Mouse (Mus musculus) liver, postnatal 0 days (tissue): Measurements from ENCODE around the gene Syngr4. TPM values are rescaled to one million over a fixed set of nuclear protein-coding genes. Genes with fewer than 3 reads are reported as not detected.

Source experiments
- ATAC-seq: fragments of 200-750 bp; cut with Nextera tagmentation; 2 replicates; pipeline ENCODE4 v1.8.0; 2017; ENCODE audit warnings: mild to moderate bottlenecking, moderate library complexity
- DNase-seq: peaks from one replicate; pipeline ENCODE4 v3.0.0-alpha.2; 2016
- H3K27ac ChIP-seq: fragments of 300-500 bp; sonication (generic); 2 replicates; pipeline ENCODE4 v1.5.1; 2014; ENCODE audit warnings: antibody characterized with exemption, moderate library complexity, mild to moderate bottlenecking, low read depth
- H3K27me3 ChIP-seq: fragments of 300-500 bp; sonication (generic); 2 replicates; pipeline ENCODE4 v1.6.1; 2014; ENCODE audit warnings: low read length, control low read depth, mixed read lengths; ENCODE audit not compliant: insufficient read depth
- H3K36me3 ChIP-seq: fragments of 300-500 bp; sonication (generic); replicated peaks from 2 replicates; pipeline ENCODE4 v1.6.1; 2014; ENCODE audit warnings: mild to moderate bottlenecking, control low read depth, low read length, moderate library complexity, mixed read lengths; ENCODE audit not compliant: insufficient read depth
- H3K4me1 ChIP-seq: fragments of 300-500 bp; sonication (generic); 2 replicates; pipeline ENCODE4 v1.6.1; 2014; ENCODE audit warnings: antibody characterized with exemption, mild to moderate bottlenecking, control low read depth; ENCODE audit not compliant: insufficient read depth
- H3K4me2 ChIP-seq: fragments of 300-500 bp; sonication (generic); 2 replicates; pipeline ENCODE4 v1.6.1; 2014; ENCODE audit warnings: low read depth, mild to moderate bottlenecking, low read length, moderate library complexity, mixed read lengths
- H3K4me3 ChIP-seq: fragments of 300-500 bp; sonication (generic); 2 replicates; pipeline ENCODE4 v1.5.1; 2014; ENCODE audit warnings: low read depth, low read length
- H3K9ac ChIP-seq: fragments of 300-500 bp; sonication (generic); replicated peaks from 2 replicates; pipeline ENCODE4 v1.6.1; 2014; ENCODE audit warnings: mild to moderate bottlenecking, moderate library complexity
- H3K9me3 ChIP-seq: fragments of 300-500 bp; sonication (generic); 2 replicates; pipeline ENCODE4 v1.6.1; 2016; ENCODE audit warnings: mild to moderate bottlenecking, control low read depth, low read length, mixed read lengths
- CTCF ChIP-seq: sonication (generic); IDR thresholded peaks from 2 replicates; pipeline ENCODE4 v1.5.1; 2016; ENCODE audit warnings: antibody characterized with exemption, low read depth
- EP300 ChIP-seq: IDR thresholded peaks from 2 replicates; pipeline ENCODE4 v1.6.1; 2016; ENCODE audit warnings: antibody characterized with exemption, low read depth, mild to moderate bottlenecking
- WGBS: fragments of 180-500 bp; shearing (Covaris S2); extraction: QIAGEN DNeasy Blood & Tissue Kit; methylation state at CpG from one replicate; pipeline ENCODE4 v1.1.7; 2014; ENCODE audit not compliant: insufficient replicate concordance; 5-methylcytosine and 5-hydroxymethylcytosine counted together
- polyA plus RNA-seq: library from polyadenylated mRNA; unstranded; fragments of >200 nt; fragmentation: Nextera tagmentation; extraction: Ambion mirVana; gene quantifications from 2 replicates; pipeline ENCODE4 v1.2.1, GENCODE M21; 2015

The Syngr4 gene
- polyA plus RNA-seq, 1 experiment from 2014 or later = 0.70 TPM

DNA sequence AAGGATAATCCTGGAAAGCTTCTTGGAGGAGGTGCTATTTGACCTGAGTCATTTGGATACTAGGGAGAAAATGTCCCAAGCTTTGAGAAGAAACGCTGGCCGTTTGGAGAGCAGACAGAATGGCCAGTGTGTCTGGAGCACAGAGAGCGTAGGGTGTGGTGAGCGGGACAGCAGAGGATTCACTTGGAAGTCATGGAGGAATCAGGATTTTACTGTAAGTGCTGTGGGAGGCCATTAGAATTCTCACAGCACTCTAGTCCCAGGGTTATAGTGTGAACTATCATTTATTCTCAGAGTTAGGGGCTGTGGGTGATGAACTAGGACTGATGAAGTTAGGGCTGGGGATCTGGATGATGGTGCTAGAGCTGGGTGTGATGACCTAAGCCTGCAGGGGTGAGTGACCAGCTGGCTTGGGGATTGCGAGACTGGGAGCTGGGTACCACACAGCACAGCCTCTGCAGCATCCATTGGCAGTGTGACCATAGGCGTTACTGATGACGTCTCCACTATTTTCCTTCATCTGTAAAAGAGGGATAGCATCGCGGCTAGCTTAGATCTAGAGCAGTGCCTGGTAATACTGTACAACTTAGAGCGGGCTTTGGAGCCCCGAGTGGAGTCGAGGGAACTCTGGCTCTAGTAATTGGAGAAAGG, 25.6 kb upstream of the Syngr4 start:
- H3K4me3 ChIP-seq = no peak overlapping the region
- H3K36me3 ChIP-seq = peaks cover 13% of the 10 kb centered on the region
- ATAC-seq (no peak), DNase-seq (no peak)
- no peaks in the 10 kb centered on the region for H3K27me3 ChIP-seq
- H3K9me3 ChIP-seq = no peaks in the 10 kb centered on the region
- no peak for TF ChIP-seq EP300
- no peak for TF ChIP-seq CTCF
- peak overlapping the region; percentile 88 for H3K27ac ChIP-seq
- H3K4me2 ChIP-seq = peak overlapping the region; percentile 86
- H3K4me1 ChIP-seq = peaks cover 53% of the 10 kb centered on the region
- 59% methylated on average over 12 of the region's 12 CpGs for WGBS
- no peak overlapping the region for H3K9ac ChIP-seq

- DNase-seq (peak; percentile 66), ATAC-seq (no peak)
- Histone ChIP-seq H3K4me3 (peak within 1 kb of the TSS; percentile 56), H3K4me1 (peaks cover 55% of the 10 kb centered on the region), H3K27me3 (no peaks in the 10 kb centered on the region), H3K9me3 (no peaks in the 10 kb centered on the region), H3K27ac (peak within 1 kb of the TSS; percentile 88), H3K36me3 (peaks cover 14% of the 10 kb centered on the region), H3K4me2 (peak within 1 kb of the TSS; percentile 86), H3K9ac (peak within 1 kb of the TSS; percentile 72)
- WGBS = 25% methylated on average over 9 of the region's 9 CpGs
- no peak for TF ChIP-seq EP300
- TF ChIP-seq CTCF = no peak
These were observed 24.7 kb upstream of the Syngr4 start, which contains the start of gene Emp3 for GRCm38 (mm10) chr7:45921242-45921621. TSS of gene Emp3 (minus strand) at chr7:45921404.

DNA sequence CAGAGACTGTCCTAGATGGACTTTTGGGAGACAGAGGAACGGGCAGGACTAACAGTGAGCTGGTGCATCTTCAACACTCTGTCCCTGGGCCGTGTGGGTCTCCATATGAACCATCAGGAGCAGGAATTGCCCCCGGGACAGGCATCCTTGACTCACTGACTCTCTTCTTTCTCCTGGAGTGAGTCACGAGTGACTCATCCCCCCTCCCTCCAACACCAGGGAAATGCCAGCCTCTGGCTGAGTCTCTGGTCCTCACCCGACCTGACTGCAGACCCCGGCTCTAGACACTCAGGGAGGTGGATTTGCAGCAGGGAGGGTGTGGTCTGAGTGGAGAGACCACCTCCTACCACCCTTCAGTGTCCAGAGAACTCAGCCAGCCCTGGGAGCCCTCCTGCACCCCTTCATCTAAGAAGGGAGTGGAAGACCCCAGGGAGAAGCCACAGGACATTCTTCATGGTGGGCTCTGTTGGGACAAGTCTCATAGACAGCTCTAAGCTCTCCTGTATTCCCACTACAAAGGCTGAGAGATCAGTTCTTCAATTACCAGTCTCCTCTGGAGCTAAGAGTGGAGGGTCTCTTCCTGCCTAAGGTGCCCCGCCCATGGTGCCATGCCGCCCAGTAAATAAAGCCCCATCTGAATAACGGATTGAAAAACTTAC, 24.2 kb upstream of the Syngr4 start:
- TF ChIP-seq EP300 (no peak), CTCF (no peak)
- H3K4me1 ChIP-seq = peaks cover 59% of the 10 kb centered on the region
- no peaks in the 10 kb centered on the region for H3K9me3 ChIP-seq
- H3K36me3 ChIP-seq = peaks cover 14% of the 10 kb centered on the region
- 19% methylated on average over 9 of the region's 9 CpGs for WGBS
- peak overlapping the region; percentile 85 for H3K27ac ChIP-seq
- peak overlapping the region; percentile 56 for H3K4me3 ChIP-seq
- peak overlapping the region; percentile 72 for H3K9ac ChIP-seq
- no peaks in the 10 kb centered on the region for H3K27me3 ChIP-seq
- H3K4me2 ChIP-seq = peak overlapping the region; percentile 77
- ATAC-seq (no peak), DNase-seq (no peak)

- peaks cover 16% of the 10 kb centered on the region for H3K36me3 ChIP-seq
- peak overlapping the region; percentile 72; the same call in 1 of the 2 replicates for H3K9ac ChIP-seq
- H3K9me3 ChIP-seq = no peaks in the 10 kb centered on the region
- no peak for DNase-seq
- 46% methylated on average over 4 of the region's 4 CpGs for whole genome bisulfite sequencing
- peak overlapping the region; percentile 56 for H3K4me3 ChIP-seq
- H3K4me2 ChIP-seq = peak overlapping the region; percentile 77
- no peak for ATAC-seq
- peak overlapping the region; percentile 85 for H3K27ac ChIP-seq
- peaks cover 59% of the 10 kb centered on the region for H3K4me1 ChIP-seq
- H3K27me3 ChIP-seq = no peaks in the 10 kb centered on the region
- TF ChIP-seq CTCF (no peak), EP300 (no peak)
These were observed 23.2 kb upstream of the Syngr4 start for GRCm38 (mm10) chr7:45919761-45920160.

- DNase-seq (no peak), ATAC-seq (no peak)
- no peaks in the 10 kb centered on the region for H3K27me3 ChIP-seq
- peaks cover 16% of the 10 kb centered on the region for H3K36me3 ChIP-seq
- H3K27ac ChIP-seq = 0 out of 2 replicates have a peak overlapping the region, but pooled peaks have one; percentile 22
- no peaks in the 10 kb centered on the region for H3K9me3 ChIP-seq
- no peak overlapping the region for H3K9ac ChIP-seq
- 72% methylated on average over 14 of the region's 14 CpGs for WGBS
- peak overlapping the region; percentile 77 for H3K4me2 ChIP-seq
- no peak overlapping the region for H3K4me3 ChIP-seq
- peaks cover 59% of the 10 kb centered on the region for H3K4me1 ChIP-seq
- TF ChIP-seq CTCF (peak; percentile 72), EP300 (no peak)
These were observed 22.7 kb upstream of the Syngr4 start for GRCm38 (mm10) chr7:45919083-45919671.

DNA sequence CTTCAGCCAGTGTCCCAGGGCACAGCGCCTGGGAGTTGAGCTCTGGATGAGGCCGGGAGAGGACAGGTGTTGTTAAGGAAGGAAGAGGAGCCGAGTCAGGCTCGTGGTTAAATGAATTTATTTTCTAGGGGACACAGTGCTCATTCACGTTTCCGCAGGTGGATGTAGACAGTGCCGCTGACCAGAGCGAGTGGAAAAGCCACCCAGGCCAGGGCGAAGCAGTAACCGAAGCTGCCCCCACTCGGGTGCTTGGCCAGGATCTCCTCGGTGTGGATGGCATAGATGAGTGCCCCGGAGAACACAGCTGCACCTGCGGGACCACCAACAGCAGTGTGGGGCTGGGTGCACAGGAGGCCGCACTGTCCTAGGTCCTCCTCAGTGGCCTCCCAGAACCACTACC, 21.4 kb upstream of the Syngr4 start:
- Histone ChIP-seq H3K36me3 (peaks cover 16% of the 10 kb centered on the region), H3K9ac (no peak overlapping the region), H3K4me2 (no peak overlapping the region), H3K9me3 (no peaks in the 10 kb centered on the region), H3K27ac (peak overlapping the region; percentile 59), H3K4me3 (no peak overlapping the region), H3K4me1 (peaks cover 51% of the 10 kb centered on the region), H3K27me3 (no peaks in the 10 kb centered on the region)
- ATAC-seq = no peak
- 86% methylated on average over 15 of the region's 15 CpGs for WGBS
- DNase-seq = no peak
- TF ChIP-seq CTCF = no peak
- no peak for TF ChIP-seq EP300
